Mouse (Mus musculus): ENCODE measurements around the gene Pogz.
A peak's percentile ranks its signal among the peaks of the same experiment; 100 is the strongest.

Gene Pogz

DNA sequence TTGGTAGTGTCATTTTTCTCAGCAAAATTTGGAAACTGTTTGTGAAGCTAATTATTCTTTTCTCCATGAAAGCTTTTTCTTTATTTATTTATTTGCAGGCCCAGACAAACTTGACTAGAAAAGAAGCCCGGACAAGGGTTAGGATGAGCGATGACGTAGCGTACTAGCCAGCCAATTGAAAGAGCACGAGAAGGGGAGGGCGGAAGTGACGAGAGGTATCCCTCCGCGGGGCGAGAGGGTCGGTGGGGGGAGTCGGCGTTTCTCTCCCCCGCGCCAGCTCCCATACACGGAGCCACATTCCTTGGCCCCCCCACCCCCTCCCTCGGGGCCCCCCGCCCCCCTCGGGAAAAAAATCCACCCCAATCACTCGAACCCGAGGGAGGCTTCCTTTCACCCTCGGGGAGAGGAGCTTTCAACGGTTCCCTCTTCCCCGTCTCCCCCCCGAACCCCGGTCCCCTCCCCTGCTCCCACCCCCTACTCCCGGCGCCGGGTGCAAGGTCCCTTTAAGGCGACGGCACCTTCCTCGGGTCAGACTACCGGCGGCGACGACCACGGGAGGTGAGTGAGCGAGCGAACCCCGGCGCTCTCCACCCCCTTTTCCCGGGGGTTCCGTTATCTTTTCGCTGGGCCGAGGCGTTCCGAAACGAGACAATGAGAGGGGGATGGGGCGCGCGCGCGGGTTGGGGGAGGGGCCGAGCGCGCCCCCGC lies at the start of gene Pogz:
TSS of gene Pogz (plus strand) at position 385 of the 708 bp plus-strand sequence.
- DNase-seq (ENCODE audit: extremely low spot score, low spot score): peak; percentile 97

DNA sequence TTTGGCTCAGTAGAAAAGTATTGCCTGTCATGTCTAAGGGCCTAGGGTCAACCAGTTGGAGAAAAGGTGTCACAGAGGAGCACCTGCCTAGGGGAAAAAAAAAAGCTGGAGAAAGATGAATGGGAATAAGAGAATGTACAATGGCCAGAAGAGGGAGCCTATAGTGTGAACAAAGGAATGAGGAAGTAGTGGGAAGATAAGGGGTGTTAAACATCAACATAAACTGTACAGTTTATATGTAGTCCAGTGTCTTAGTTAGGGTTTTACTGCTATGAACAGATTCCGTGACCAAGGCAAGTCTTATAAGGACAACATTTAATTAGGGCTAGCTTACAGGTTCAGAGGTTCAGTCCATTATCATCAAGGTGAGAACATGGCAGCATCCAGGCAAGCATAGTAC lies 48.3 kb upstream of the Pogz start:
- DNase-seq (ENCODE audit: extremely low spot score, low spot score): no peak

DNA sequence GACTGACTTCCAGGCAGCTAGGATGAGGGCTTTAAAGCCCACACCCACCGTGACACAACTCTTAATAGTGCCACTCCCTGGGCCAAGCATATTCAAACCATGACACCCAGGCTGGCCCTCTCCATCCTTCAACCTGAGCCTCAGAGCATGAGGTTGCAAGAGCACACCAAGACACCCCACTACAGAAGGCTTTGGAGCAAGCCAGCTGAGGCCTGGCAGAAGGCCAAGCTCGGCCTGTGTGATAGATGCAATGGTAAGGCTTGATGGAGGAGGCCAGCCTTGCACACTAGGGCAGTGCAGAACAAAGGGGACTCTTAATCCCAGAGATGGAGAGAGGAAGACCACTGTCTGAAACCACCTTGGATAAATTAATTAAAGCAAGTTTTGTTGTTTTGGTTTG lies 47.9 kb upstream of the Pogz start:
- DNase-seq (ENCODE audit: extremely low spot score, low spot score): no peak

DNA sequence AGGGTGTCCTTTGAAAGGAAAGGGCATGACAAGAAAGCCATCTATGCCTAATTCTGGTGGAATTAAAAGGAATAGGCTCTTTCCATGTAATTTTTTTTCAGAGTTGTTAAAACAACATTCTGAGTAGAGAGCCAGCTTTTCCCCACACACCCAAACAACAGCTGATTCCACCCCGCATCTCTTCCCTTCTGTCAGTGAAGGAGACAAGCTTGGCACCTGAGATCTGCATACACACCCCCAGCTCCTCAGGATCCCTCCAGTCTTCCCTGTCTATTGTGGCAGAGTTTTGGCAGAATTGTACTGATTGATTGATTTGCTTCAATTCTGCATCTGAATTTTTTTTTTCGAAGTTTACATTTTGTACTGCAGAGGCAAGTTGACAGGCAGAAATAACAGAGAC lies 45.1 kb upstream of the Pogz start:
- DNase-seq (ENCODE audit: extremely low spot score, low spot score): no peak

DNA sequence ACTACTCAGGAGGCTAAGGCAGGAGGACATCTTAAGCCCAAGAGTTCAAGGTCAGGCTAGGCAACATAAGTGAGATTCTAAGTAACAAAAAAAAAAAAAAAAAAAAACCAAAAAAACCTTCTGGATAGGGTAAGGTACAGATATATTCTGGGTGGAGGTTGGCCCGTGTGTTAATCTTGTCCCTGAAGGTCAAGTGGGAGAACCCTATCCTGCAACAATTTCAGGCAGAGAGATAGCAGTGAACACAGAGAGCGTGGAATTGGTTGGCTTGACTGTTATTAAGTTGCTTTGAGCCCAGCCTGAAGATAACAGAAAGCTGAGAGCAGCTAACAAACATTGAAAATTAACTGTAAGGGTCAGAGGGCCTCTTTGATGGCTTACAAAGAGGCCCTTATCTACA lies 43.7 kb upstream of the Pogz start:
- DNase-seq (ENCODE audit: extremely low spot score, low spot score): no peak

DNA sequence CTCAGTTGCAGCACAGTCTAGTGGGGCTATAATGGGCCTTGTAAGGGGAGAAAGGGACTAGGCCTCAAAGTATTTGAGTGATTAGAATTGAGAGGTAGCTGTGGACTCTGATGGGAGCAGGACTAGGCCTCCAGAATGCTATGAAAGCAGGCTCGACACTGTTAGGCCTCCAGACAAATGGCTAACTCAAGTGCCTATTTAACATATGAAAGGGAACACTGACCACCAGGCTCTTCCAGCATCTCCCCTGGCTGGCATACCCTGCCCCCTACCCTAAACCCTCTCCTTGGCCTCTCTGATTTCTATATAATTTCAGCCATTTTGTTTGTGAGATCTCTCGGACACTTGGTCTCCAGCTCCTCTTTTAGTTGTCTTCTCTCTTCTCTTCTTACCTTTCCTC lies 43.0 kb upstream of the Pogz start:
- no peak for DNase-seq (ENCODE audit: extremely low spot score, low spot score)

DNA sequence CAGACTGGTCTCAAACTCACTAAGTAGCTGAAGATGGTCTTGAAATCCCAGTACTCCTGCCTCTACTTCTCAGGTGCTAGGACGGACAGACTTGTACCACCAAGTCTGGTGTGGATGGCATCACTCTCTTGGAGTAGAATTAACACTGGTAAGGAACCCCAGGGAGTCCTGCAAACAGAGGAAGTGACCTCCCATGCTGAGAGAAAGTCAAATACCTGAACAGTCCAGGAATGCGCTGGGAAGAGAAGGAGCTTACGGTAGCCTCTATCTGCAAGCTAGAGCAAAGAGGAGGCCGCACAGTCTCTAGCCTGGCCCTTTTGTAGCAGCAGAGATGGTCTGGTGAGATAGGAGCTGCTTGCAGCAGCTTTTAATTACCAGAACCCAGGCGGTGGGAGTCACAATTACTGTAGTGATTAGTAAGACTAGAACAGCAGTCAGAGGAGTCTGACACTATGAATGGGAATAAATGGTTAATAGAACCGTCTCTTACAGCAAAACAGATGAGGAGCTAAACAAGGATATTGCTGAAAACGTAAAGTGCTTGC lies 41.7 kb upstream of the Pogz start:
- DNase-seq (ENCODE audit: extremely low spot score, low spot score): no peak

DNA sequence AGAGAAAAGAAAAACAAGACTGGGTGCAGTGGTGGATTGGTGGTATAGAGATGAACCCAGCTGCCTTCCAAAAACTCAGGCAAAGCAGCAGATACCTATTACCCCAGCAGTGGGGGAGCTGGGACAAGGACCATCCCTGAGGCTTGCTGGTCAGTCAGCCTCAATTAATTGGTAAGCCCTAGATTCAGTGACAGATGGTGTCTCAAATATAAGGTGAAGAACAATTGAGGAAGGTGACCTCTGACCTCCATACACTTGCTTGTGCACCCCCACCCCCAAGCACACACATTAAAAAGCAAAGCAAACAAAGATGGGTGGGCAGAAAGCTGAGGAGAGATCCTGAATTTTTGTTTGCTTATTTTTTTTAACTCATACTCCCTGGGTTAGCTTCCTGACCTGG lies 41.2 kb upstream of the Pogz start:
- DNase-seq (ENCODE audit: extremely low spot score, low spot score): no peak

DNA sequence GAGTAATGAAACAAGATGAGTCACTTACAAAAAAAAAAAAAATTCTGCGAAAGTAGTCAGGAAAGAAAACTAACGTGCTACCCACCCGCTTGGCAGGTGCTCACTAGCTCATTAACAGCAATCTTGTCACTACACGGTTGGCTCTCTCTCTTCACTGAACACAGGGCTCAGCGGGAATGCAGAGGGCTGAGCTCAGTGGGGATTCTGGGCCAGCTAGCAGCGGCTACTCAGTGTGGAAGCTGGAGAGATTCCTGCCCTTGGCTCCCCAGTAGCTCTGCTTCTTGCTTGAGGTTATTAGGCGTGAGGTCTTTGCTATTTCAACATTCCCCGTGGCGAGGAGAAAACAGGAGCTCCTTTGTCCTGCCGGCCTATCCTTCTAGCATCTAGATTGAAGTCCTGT lies 33.2 kb upstream of the Pogz start:
- no peak for DNase-seq (ENCODE audit: extremely low spot score, low spot score)

DNA sequence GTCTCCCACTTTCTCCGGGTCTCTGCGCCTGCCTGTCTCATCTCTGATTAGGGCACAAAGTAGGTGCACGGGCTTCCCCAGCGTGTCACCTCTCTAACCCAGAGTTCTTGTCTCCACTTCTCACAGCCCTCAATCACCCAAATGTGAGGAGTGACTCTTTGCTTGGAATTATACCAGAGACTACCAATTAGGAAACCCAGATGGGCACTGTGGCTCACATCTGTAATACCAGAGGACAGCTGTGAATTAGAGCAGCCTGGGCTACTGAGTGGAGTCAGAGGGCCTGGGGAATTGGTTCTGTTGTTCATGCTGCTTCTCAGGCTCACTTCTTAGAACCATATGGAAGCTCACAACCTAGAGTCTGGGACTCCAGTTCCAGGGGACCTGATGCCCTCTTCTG lies 32.4 kb upstream of the Pogz start:
- DNase-seq (ENCODE audit: extremely low spot score, low spot score): no peak

DNA sequence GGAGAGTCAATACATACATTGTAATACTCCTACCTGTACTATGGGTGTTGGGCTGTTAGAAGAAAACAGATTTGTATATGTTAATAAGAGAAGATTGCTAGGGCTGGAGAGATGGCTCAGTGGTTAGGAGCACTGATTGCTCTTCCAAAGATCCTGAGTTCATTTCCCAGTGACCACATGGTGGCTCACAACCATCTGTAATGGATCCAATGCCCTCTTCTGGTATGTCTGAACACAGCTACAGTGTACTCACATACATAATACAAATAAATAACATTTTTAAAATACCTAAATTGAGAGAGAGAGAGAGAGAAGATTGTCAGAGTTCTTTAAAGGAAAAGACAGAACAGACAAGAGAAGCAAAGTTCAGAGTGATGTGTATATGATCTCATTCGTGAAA lies 29.1 kb upstream of the Pogz start:
- no peak for DNase-seq (ENCODE audit: extremely low spot score, low spot score)

DNA sequence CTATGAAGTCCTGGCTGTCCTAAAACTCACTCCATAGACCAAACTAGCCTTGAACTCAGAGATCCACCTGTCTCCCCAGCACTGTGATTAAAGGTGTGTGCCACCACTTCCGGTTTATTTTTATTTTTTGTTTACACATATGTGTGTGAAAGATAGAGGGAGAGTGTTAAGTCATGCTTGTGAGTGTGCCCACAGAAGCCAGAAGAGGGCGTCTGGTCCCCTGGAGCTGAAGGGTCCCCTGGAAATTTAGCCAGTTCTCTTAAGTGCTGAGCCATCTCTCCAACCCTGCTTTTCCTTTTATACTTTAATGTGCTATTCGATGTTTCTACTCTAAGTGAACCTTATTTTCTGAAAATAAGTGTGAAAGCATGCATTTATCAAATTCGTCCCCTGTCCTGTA lies 25.7 kb upstream of the Pogz start:
- no peak for DNase-seq (ENCODE audit: extremely low spot score, low spot score)

DNA sequence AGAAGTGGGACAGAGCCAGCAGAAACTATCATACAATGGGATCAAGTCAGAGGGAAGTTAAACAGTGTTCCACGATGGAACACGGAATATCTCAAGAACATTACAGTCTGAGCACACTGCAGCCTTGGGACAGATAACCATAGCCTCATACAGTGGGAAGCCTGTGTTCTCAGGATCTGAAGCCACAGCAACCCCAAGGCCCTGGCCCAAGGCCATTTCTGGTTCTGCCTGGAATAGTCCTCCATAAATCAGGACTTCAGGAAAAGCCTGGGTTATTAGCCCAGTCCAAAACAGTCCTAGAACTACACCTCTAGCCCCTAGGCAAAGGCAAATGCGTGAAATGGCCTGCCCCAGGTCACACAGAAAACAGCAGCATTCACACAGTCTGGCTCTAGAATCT lies 23.7 kb upstream of the Pogz start:
- DNase-seq (ENCODE audit: extremely low spot score, low spot score): no peak

DNA sequence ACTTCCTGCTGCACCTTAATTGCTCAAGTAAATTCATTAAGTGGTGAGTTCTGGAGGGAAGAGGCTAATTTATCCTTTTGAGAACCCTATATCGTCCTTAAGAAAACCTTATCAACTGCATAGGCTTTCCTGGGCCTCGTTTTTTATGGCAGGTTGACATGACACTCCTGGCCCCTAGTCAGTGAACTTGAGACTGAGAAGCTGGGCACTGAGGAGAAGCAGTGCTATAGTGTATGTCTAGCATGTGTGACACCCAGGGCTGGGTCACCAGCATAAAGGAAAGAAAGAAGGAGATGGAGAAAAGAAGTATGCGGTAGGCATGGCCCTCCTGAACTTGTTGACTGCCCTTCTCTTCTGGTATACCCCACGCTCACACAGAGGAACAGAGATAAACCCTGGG lies 23.3 kb upstream of the Pogz start:
- no peak for DNase-seq (ENCODE audit: extremely low spot score, low spot score)

DNA sequence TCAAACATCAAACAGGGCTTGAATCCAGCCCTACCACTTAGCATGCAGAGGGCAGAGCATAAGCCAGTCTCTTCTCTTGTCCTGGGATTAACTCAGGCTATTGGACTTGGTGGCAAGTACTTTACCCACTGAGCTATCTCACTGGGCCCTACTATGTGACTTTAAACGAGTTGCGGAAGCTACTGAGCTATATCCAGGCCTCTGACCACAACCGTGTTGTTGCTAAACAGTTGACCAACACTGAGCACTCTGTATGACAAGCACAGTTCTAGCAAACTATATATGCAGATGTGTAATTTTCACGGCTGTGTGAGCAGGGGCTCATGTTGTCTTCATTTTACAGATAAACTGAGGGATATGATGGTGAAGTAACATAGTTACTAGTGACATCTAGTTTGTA lies 22.7 kb upstream of the Pogz start:
- DNase-seq (ENCODE audit: extremely low spot score, low spot score): no peak

DNA sequence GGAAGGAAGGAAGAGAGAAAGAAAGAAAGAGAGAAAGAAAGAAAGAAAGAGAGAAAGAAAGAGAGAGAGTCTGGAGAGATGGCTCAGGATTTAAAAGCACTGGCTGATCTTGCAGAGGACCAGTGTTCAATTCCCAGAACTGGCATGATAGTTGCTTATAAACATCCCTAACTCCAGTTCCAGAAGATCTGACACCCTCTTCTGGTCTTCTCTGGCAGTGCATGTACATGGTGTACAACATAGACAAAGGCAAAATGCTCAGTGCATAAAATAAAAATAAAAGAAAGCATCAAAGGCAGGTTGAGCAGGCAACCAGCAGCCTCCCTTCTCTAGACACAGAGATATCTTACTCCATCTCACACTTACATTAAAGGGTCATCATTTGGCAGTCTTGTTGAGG lies 21.8 kb upstream of the Pogz start:
- DNase-seq (ENCODE audit: extremely low spot score, low spot score): no peak

DNA sequence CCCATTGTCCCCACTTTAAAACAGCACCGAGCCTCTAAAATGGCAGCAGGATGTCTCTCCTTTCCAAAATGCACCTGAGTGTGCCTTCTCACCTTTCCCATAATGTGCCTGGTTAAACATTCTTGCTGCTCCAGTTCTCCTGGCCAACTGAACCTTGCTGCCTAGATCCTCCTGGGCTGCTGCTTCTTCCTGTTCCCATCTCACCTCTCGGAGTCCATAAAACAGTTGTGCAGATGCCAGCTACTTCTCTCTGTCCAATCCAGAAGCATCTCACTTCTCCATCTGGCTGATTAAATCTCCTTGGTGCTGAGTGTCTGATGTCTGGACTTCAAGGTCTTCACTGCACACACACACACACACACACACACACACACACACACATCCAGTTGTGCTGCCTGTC lies 19.6 kb upstream of the Pogz start:
- DNase-seq (ENCODE audit: extremely low spot score, low spot score): no peak

DNA sequence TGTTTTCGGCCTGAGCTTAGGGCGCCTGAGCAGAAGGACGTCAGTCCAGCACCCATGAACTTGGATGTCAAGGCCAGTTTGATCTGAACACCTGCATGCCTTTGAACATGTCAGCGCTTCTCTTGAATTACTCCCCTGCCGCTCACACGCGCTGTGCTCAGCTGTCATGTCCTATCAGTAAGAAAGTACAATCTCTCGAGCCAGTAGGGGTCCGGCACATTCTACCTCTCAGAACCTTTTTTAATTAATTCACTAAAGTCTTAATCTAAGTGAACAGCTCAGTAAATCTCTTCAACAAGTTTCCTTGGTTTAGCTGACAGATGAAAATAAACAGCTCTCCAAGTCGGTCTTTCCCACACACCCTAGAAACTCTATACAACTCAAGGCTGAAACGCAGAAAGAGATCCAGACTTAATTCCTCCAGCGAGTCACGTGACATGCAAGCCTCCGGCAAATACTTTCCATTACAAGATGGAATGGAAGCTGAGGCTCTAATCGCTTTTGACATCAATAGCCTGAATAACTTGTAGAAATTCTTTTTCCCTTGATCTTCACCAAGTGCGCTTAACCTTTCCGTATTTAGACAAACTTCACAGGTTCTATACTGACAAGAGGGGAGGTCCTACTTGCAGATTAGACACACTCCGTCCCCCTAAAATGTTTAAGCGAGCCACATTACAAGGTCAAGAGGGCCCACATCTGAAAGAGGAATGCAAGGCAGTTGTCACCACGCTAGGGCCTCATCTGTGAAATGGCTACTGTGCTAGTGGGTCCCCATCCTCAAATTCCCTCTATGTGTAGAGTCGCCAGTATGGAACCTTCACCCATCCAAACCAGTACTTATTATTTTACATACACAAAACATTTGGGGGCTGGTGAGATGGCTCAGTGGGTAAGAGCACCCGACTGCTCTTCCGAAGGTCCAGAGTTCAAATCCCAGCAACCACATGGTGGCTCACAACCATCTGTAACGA lies 17.6 kb upstream of the Pogz start:
- DNase-seq (ENCODE audit: extremely low spot score, low spot score): no peak

DNA sequence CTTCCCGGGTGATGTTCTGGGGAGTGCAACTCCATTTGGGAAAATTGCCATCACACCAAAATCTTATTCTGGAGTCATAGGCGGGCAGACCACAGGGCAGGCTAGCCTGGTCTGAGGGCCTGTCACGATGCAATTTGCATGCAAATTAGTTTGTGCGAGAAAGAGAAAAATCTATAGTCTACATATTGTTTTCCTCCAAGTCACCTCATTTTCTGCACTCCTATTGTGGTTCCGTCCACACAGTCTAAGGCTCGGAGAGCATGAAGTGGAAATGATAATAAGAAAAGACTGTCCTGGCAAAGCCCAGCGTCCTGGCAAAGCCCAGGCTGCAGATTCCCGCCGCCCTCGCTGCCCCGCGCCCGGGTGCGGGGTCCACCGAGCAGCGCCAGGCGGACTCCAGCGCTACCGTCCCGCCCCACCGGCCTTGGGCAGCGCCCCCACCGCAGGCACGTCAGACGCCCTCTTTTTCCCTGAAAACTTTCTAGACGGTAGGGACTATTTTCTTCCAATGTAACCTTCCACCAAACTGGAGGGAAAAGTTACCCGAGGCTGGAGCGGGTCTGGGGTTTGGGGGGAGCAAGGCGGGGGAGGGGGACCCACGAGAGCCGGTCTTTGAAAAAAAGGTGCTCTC lies 16.2 kb upstream of the Pogz start:
- DNase-seq (ENCODE audit: extremely low spot score, low spot score): peak; percentile 78

DNA sequence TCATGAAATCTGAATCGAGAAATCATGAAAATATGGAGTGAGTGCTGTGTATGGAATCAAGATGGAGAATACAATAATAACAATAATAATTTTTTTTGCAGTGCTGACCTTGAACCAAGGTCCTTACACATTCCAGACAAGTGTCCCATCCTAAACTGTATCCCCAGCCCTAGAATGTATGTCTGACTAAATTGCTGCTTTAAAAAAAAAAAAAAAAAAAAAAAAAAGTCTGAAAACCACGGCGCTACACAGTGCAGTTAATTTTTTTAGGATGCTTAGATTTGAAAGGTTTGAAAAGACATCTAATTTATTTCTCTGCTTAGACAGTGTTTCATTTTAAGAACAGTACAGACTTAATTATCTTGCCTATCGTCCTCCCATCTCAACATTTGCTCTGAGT lies 15.3 kb upstream of the Pogz start:
- no peak for DNase-seq (ENCODE audit: extremely low spot score, low spot score)

DNA sequence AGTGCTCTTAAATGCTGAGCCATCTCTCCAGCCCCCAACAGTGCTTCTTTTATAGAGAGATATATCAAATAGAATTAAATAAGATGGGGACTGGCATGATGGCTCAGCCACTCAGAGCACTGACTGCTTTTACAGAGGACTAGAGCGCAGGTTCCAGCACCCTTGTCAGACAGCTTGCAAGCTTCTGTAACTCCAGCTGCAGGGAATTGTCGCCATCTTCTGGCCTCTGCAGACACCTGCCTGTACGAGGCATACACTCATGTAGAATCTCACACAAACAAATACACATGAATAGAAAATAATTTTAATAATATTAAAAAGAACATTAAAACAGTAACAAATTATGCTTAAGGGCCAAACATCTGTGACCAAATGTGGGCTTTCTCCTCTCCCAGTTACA lies 13.3 kb upstream of the Pogz start:
- no peak for DNase-seq (ENCODE audit: extremely low spot score, low spot score)

DNA sequence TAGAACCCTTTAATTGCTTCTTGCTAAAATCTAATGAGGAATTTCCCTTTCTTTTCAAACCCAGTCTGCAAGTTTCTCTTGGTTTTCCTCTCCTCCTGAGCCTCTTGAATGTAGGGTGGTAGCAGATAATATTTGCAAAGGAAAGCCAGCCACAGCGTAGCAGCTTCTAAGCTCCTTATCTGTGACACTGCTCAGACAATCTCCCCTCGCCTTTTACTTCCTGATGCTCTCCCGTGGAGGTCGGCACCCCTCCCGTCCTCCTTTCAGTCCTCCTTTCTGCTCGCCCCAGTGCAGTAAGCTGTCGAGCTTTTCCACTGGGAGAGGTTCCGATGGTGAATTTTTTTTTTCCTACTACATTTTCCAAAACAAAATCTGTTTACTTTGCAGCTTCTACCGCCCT lies 5.3 kb upstream of the Pogz start:
- no peak for DNase-seq (ENCODE audit: extremely low spot score, low spot score)
